Mouse (Mus musculus): Measurements from ENCODE around the gene Dhx40. TPM values are rescaled to one million over a fixed set of nuclear protein-coding genes. Genes with fewer than 3 reads are reported as not detected.
A peak's percentile ranks its signal among the peaks of the same experiment; 100 is the strongest.
"Not testable (repeated sequence)": the region's sequence is repeated elsewhere in the genome, so short reads cannot be mapped to it uniquely, and the experiment has no call there.

Gene Dhx40
- total RNA-seq, 1 experiment from 2014 or later: 8.3 TPM

DNA sequence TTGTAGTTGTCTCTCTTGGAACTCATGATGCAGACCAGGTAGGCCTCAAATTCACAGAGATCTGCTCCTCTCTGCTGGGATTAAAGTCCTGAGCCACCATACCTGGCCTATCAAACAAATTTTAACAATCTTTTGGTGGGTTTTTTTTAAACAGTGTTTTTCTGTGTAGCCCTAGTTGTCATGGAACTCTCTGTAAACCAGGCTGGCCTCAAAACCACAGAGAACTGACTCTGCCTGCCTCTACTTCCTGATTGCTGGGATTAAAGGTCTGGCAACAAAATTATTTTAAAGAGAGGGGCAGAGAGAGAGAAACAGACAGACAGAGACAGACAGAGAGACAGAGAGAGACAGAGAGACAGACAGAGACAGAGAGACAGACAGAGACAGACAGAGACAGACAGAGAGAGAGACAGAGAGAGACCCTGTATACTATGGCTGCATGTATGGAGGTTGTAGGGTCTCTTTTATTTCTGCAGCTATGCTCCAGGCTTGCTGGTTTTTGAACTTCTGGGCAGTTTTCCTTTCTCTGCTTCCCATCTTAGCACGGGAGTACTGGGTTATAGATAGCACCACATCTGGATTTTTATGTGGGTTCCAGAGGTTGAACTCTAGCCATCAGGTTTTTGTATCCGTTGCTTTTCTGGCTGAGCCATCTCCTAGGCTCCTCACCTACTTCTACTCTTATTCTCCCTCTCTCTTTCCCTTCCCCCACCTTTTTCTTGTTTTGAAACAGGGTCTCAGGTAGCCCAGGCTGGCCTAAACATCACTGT, 20.1 kb upstream of the Dhx40 start:
- ATAC-seq (replicated peaks in 1 of 2; ENCODE audit: insufficient read depth in 1 of 2, low FRiP score in 2 of 2, low TSS enrichment in 1 of 2, low read depth in 1 of 2, poor library complexity in 2 of 2, severe bottlenecking in 2 of 2): peak; percentile 32 to 71; a peak in 2 of 4 replicates

DNA sequence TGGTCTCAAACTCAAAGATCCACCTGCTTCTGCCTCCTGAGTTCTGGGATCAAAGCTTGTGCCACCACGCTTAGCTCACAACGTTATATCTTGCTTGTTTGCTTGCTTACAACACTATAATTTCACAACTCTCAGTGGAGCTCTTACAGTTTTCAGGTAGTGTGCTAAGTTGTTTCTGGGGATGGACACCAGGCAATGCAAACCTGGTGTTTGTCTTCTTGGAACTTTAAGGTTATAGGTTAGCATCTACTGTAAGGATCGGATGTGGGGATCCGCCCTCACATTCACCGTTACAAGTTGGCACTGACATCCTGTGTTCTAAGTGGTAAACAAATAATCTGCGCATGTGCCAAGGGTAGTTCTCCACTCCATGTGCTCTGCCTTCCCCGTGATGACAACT, 16.9 kb upstream of the Dhx40 start:
- no peak for ATAC-seq (replicated peaks in 1 of 2; ENCODE audit: insufficient read depth in 1 of 2, low FRiP score in 2 of 2, low TSS enrichment in 1 of 2, low read depth in 1 of 2, poor library complexity in 2 of 2, severe bottlenecking in 2 of 2)

DNA sequence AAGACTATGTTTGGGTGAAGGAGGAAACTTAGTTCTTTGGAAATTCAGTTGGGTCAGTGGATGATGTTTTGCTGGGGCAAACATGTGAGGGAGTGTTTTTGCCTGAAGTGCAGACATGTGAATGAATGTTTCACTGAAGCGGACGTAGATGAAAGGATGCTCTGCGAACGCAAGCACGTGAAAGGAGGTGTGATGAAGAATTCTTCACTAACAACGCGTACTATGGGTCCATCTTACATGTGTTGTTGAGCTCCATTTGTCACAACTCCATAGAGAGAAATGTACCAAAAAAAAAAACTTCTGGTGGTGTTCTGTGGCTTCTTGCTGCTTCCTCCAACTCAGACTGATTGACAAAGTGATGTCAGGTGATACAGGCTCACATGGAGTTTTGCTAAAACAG, 15.0 kb upstream of the Dhx40 start:
- ATAC-seq (replicated peaks in 1 of 2; ENCODE audit: insufficient read depth in 1 of 2, low FRiP score in 2 of 2, low TSS enrichment in 1 of 2, low read depth in 1 of 2, poor library complexity in 2 of 2, severe bottlenecking in 2 of 2): no peak

- ATAC-seq (replicated peaks in 1 of 2; ENCODE audit: insufficient read depth in 1 of 2, low FRiP score in 2 of 2, low TSS enrichment in 1 of 2, low read depth in 1 of 2, poor library complexity in 2 of 2, severe bottlenecking in 2 of 2): no peak
Measured at GRCm38 (mm10) chr11:86819536-86819935, 12.0 kb upstream of the Dhx40 start.

- no peak for ATAC-seq (replicated peaks in 1 of 2; ENCODE audit: insufficient read depth in 1 of 2, low FRiP score in 2 of 2, low TSS enrichment in 1 of 2, low read depth in 1 of 2, poor library complexity in 2 of 2, severe bottlenecking in 2 of 2)
Measured at GRCm38 (mm10) chr11:86818928-86819327, 11.4 kb upstream of the Dhx40 start.

- ATAC-seq (replicated peaks in 1 of 2; ENCODE audit: insufficient read depth in 1 of 2, low FRiP score in 2 of 2, low TSS enrichment in 1 of 2, low read depth in 1 of 2, poor library complexity in 2 of 2, severe bottlenecking in 2 of 2): not testable (repeated sequence)
Measured at GRCm38 (mm10) chr11:86816288-86816687, 8.7 kb upstream of the Dhx40 start.

- not testable (repeated sequence) for ATAC-seq (replicated peaks in 1 of 2; ENCODE audit: insufficient read depth in 1 of 2, low FRiP score in 2 of 2, low TSS enrichment in 1 of 2, low read depth in 1 of 2, poor library complexity in 2 of 2, severe bottlenecking in 2 of 2)
Measured at GRCm38 (mm10) chr11:86814481-86814880, 6.9 kb upstream of the Dhx40 start.

GRCm38 (mm10) chr11:86813256-86813655, 5.7 kb upstream of the Dhx40 start:
- ATAC-seq (replicated peaks in 1 of 2; ENCODE audit: insufficient read depth in 1 of 2, low FRiP score in 2 of 2, low TSS enrichment in 1 of 2, low read depth in 1 of 2, poor library complexity in 2 of 2, severe bottlenecking in 2 of 2): not testable (repeated sequence)

DNA sequence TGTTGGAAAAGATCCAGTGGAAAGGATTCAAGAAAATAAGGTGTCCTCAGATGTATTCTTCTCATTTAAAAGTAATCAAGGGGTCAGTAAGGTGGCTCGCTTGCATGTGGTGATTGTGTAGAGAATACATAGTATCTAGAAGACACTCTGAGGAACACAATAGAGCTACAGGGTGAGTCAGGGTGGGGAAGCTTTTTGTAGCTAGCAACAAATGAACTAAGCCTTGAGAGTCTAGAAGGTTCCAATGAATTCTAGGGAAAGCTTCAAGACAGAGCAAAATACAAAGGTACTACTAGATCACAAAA, 3.7 kb upstream of the Dhx40 start:
- ATAC-seq (replicated peaks in 1 of 2; ENCODE audit: insufficient read depth in 1 of 2, low FRiP score in 2 of 2, low TSS enrichment in 1 of 2, low read depth in 1 of 2, poor library complexity in 2 of 2, severe bottlenecking in 2 of 2): no peak

DNA sequence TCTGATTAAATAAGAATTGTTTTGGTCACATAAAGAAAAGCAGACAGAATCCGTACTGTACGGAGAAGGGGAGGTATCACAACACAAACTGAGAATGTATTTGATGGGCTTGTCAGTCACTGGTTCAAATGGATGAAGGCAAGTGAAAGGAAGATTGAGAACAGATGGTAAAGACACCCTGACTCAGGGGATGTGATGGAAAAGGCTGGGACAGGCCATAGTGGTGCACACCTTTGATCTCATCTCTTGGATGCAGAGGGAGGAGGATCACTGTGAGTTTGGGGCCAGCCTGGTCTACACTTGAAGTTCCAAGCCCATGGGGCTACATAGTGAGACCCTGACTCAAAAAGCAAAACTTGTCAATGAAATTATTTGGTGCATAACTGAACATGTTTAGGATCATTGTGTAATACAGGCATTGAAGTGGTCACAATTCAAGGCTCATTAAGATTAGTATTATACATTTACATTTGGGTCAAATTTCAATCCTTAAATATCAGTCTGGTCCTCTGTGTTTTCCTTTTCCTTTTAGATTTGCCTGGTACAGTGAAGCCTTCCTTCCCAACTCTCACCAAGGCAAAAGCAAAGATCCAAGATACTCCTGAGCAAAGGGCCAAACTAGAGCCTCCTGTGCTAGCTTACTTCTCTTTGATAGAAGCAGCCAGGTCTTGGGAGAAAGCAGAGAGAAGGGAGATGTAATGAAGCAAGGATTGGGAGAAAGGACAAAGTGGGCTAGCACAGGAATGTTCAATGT, 3.2 kb upstream of the Dhx40 start:
- no peak for ATAC-seq (replicated peaks in 1 of 2; ENCODE audit: insufficient read depth in 1 of 2, low FRiP score in 2 of 2, low TSS enrichment in 1 of 2, low read depth in 1 of 2, poor library complexity in 2 of 2, severe bottlenecking in 2 of 2)

GRCm38 (mm10) chr11:86809828-86810227, 2.3 kb upstream of the Dhx40 start:
- no peak for ATAC-seq (replicated peaks in 1 of 2; ENCODE audit: insufficient read depth in 1 of 2, low FRiP score in 2 of 2, low TSS enrichment in 1 of 2, low read depth in 1 of 2, poor library complexity in 2 of 2, severe bottlenecking in 2 of 2)

DNA sequence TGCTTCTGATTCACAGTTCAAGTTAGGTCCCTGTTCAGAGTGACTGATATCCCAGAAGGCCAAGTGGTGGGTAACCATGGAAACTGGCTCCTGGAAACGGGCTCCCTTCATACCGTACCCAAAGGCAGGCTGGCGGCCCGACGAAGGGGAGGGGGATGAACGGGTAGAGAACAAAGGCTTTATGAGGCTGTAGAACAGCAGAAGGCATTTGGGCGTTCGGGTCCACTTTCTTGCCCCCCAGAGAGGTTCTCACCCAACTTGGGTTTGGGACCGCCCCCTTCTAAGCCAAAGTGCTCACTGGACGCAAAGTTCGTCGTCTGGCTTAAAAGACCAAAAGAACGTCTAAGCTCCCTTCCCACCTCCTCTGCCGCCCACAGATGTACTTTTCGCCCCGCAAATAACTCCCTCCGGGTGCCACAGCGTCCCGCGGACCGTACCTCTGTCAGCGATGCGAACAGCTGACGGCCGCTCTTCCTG, 507 bp downstream of the Dhx40 start:
- ATAC-seq (replicated peaks in 1 of 2; ENCODE audit: insufficient read depth in 1 of 2, low FRiP score in 2 of 2, low TSS enrichment in 1 of 2, low read depth in 1 of 2, poor library complexity in 2 of 2, severe bottlenecking in 2 of 2): peak in 1 of 2 experiments; percentile 28; a peak in 2 of 4 replicates

DNA sequence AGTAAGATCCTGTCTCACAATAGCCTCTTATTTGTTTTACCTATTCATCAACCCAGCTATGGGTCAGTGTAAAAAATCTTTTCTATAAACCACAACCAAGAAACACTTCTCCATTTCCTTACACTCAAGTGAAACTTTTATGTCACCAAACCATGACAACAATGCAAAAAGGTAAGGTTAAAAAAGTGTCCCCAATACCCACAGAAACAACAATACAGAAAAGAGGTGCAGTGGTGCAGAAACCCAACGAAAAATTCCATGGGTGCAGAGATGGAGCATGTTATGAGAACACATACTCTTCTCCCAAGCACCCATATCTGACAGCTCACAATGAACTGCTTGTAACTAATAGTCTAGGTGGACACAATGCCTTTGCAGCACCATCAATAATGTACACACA, 13.4 kb downstream of the Dhx40 start:
- no peak for ATAC-seq (replicated peaks in 1 of 2; ENCODE audit: insufficient read depth in 1 of 2, low FRiP score in 2 of 2, low TSS enrichment in 1 of 2, low read depth in 1 of 2, poor library complexity in 2 of 2, severe bottlenecking in 2 of 2)

DNA sequence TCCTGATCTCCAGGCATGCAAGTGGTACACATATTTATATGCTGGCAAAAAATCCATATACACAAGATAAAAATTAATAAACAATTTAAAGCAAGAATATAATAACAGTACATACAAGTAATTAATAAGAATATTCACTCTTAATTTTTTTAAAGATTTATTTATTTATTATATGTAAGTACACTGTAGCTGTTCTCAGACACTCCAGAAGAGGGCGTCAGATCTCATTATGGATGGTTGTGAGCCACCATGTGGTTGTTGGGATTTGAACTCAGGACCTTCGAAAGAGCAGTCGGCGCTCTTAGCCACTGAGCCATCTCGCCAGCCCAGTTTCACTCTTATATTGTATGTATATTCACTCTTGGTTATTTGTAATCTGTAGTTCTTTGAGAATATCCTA, 20.1 kb downstream of the Dhx40 start:
- ATAC-seq (replicated peaks in 1 of 2; ENCODE audit: insufficient read depth in 1 of 2, low FRiP score in 2 of 2, low TSS enrichment in 1 of 2, low read depth in 1 of 2, poor library complexity in 2 of 2, severe bottlenecking in 2 of 2): not testable (repeated sequence)

DNA sequence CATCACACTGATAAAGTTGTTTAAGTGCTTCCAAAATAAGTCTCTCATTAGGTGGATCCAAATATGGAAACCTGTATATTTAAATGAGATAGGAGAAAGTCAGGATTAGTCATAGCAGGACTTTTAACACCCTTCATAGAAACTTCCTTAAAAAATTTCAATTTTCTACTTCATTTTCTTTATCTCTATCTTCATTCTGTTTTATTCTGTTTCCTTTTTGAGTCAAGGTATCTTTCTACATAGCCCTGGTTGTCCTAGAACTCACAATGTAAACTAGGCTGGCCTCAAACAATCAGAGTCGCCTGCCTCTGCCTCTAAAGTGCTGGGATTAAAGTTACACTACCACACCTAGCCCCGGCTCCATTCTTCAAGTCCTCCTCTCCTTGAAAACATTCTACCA, 21.8 kb downstream of the Dhx40 start:
- no peak for ATAC-seq (replicated peaks in 1 of 2; ENCODE audit: insufficient read depth in 1 of 2, low FRiP score in 2 of 2, low TSS enrichment in 1 of 2, low read depth in 1 of 2, poor library complexity in 2 of 2, severe bottlenecking in 2 of 2)

GRCm38 (mm10) chr11:86769884-86770283, 37.7 kb downstream of the Dhx40 start:
- ATAC-seq (replicated peaks in 1 of 2; ENCODE audit: insufficient read depth in 1 of 2, low FRiP score in 2 of 2, low TSS enrichment in 1 of 2, low read depth in 1 of 2, poor library complexity in 2 of 2, severe bottlenecking in 2 of 2): no peak

DNA sequence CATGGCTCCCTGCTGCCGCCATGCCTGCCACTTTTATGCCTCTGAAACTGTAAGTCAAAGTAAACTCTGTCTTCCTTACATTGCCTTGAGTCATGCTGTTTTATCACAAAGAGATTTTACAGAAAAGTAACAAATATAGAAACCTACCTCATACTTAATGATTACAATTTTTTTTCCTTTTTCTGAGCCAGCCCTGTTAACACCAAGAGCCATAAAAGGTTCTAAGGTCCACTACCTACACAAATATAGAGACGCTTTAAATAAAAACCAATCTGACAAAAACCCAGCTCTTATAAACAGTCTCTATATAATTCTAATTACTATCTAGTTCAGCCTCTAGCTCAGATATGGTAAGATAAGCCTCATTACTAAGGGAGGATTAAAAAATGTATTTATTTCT, 43.0 kb downstream of the Dhx40 start:
- no peak for ATAC-seq (replicated peaks in 1 of 2; ENCODE audit: insufficient read depth in 1 of 2, low FRiP score in 2 of 2, low TSS enrichment in 1 of 2, low read depth in 1 of 2, poor library complexity in 2 of 2, severe bottlenecking in 2 of 2)

DNA sequence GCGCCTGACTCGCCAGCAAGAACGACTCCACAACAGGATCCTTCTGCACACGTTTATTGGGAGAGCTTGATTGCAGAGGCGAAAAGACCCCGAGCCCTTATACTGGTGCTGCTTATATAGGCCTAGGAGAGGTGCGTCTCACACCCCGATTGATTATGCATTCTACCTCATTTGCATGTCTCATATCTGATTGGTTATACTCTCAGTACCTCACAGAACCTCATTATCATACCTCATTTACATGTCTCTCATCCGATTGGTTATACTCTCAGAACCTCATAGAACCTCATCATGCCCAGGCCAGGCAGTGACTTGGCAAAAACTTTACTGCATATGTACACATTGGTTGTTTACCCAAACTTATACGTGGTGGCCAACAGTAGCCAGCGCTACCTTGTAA, 44.4 kb downstream of the Dhx40 start:
- ATAC-seq (replicated peaks in 1 of 2; ENCODE audit: insufficient read depth in 1 of 2, low FRiP score in 2 of 2, low TSS enrichment in 1 of 2, low read depth in 1 of 2, poor library complexity in 2 of 2, severe bottlenecking in 2 of 2): not testable (repeated sequence)

DNA sequence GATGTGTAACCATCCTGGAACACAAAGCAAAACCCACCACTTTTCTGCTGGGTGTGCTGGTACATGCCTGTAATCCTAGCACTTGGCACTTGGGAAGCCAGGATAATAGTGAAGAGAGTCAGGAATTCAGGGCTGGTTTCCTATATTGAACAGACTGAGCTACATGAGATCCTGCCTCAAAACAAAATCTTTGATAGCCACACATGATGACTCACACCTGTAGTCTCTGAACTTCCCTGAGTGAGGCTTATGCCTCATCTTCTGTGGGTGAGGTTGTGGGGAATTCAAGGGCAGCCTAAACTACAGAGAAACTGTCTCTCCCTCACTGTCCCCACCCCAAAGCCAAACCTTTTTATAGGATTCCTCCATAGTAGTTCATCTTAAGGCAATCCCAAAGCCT, 47.2 kb downstream of the Dhx40 start:
- no peak for ATAC-seq (replicated peaks in 1 of 2; ENCODE audit: insufficient read depth in 1 of 2, low FRiP score in 2 of 2, low TSS enrichment in 1 of 2, low read depth in 1 of 2, poor library complexity in 2 of 2, severe bottlenecking in 2 of 2)

All from hematopoietic stem cell, adult 5-6 weeks (primary cell).